12 mouse cellular contexts compared by ENCODE assay signal in the genomic region with DNA sequence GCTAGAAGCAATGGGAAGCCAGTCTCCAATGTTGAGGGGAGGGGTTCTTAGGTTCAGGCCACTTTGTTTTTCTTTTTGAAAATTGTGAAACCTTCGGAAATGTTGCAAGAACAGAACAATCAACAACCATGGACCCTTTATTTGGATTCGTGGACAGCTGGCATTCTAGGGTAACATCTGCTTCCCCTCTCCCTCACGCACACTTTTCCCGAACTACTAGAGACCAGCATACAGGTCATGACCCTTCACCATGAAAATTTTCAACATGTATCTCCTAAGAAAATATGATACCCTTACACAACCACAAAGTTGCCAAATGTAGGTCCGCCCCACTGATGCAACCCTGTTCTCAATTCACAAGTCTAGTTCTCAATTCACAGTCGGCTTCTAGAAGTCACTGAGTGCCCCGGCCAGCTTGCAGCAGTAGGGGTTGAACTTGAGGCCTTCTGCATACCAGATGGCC. TPM values are rescaled to one million over a fixed set of nuclear protein-coding genes. Genes with fewer than 3 reads are reported as not detected.
A peak's percentile ranks its signal among the peaks of the same experiment; 100 is the strongest.
DNase-seq lines count a peak whose midpoint lies in the region; ATAC-seq and TF ChIP-seq lines count a peak whose summit lies in the region.
"Had no signal": no experiment of that assay in that cellular context is flagged by ENCODE, and none has a peak within 500 bp of the region (broad histone marks: within the 10 kb centered on the region; RNA-seq: fewer than 3 reads in every experiment).

No protein-coding gene starts in this region.

- TF ChIP-seq RAD21 in CH12.LX (IDR thresholded peaks at IDR 0.05; ENCODE audit: low read depth, low read length): no peak

- no peak for TF ChIP-seq POLR2A in CH12.LX (IDR thresholded peaks at IDR 0.05; ENCODE audit: low read depth, low read length)

- dilution Hi-C loops in CH12.LX (cut with MboI; ENCODE audit: extremely low pct_ligation_motif_present, extremely low pct_unique_long_range_greater_than_20kb, low sequenced_read_pairs): no loop called here

- H3K27ac ChIP-seq in CH12.LX (ENCODE audit: insufficient read depth, low read depth): peak overlapping the region; percentile 3; the same call in 1 of the 2 replicates
- peak overlapping the region; percentile 89 for H3K27ac ChIP-seq in brown adipose tissue, adult 24 weeks (replicated peaks; ENCODE audit: low read depth, low read length)
- H3K27ac ChIP-seq in layer of hippocampus, adult 2 months: no peak overlapping the region
- H3K27ac ChIP-seq in heart, embryonic 12.5 days (ENCODE audit: poor library complexity, severe bottlenecking): no peak overlapping the region
- H3K27ac ChIP-seq: hindbrain, embryonic 14.5 days had no signal

- peaks cover 2% of the 10 kb centered on the region for H3K27me3 ChIP-seq in CH12.LX (replicated peaks)
- H3K27me3 ChIP-seq in heart, embryonic 12.5 days (replicated peaks): 0 out of 2 replicates have a peak, but pooled peaks cover 7% of the 10 kb centered on the region
- H3K27me3 ChIP-seq: Patski had no signal

- whole genome bisulfite sequencing in heart, embryonic 12.5 days: 79% methylated on average over 7 of the region's 7 CpGs

- ATAC-seq in heart, embryonic 12.5 days (ENCODE audit: insufficient number of reproducible peaks, low FRiP score): no peak

- peak; percentile 32 for DNase-seq in gastrocnemius, adult 18-20 months (ENCODE audit: low spot score)
- no peak for DNase-seq in gastrocnemius, postnatal 14 days
- DNase-seq in CH12.LX (ENCODE audit: extremely low read depth): no peak
- peak; percentile 70 to 73 for DNase-seq in lung, postnatal 4 days
- DNase-seq in layer of hippocampus, adult 2 months (ENCODE audit: low spot score in 2 of 2): no peak
- DNase-seq in urinary bladder, postnatal 36 days (ENCODE audit: low spot score in 2 of 2): no peak

- intact Hi-C loops in gastrocnemius, postnatal 14 days (cut with DNase I; ENCODE audit: low total_unique reads): loop anchor here (2.0 kb wide), 1 partner anchor 36 kb away; no protein-coding TSS in a partner anchor

- no peak for TF ChIP-seq CTCF in CH12.LX (conservative IDR thresholded peaks at IDR 0.05 in 1 of 2, IDR thresholded peaks at IDR 0.05 in 1 of 2; ENCODE audit: low read depth in 2 of 2, low read length in 2 of 2)
- TF ChIP-seq CTCF in layer of hippocampus, adult 2 months (conservative IDR thresholded peaks at IDR 0.05): no peak

- H3K79me2 ChIP-seq in CH12.LX (replicated peaks; ENCODE audit: control insufficient read depth, extremely low read depth, insufficient read depth, poor library complexity, severe bottlenecking): no peaks in the 10 kb centered on the region

- in situ Hi-C loops in CH12.LX (cut with MboI; ENCODE audit: low pct_ligation_motif_present, low pct_unique_long_range_greater_than_20kb, low sequenced_read_pairs): no loop called here

- no peaks in the 10 kb centered on the region for H3K9me3 ChIP-seq in CH12.LX (replicated peaks; ENCODE audit: low read length)
- H3K9me3 ChIP-seq in heart, embryonic 12.5 days (replicated peaks): no peaks in the 10 kb centered on the region

- 0 out of 2 replicates have a peak overlapping the region, but pooled peaks have one; percentile 10 for H3K4me2 ChIP-seq in CH12.LX (ENCODE audit: insufficient read depth, low read depth, poor library complexity, severe bottlenecking)
- H3K4me2 ChIP-seq in heart, embryonic 12.5 days: no peak overlapping the region
- H3K4me2 ChIP-seq: hindbrain, embryonic 14.5 days had no signal

- H3K4me3 ChIP-seq in CH12.LX (replicated peaks in 1 of 3; ENCODE audit: low read depth in 2 of 3, low read length in 2 of 3, poor library complexity in 1 of 3): no peak overlapping the region
- H3K4me3 ChIP-seq in brown adipose tissue, adult 24 weeks (ENCODE audit: insufficient read depth, low read depth, low read length): no peak overlapping the region
- no peak overlapping the region for H3K4me3 ChIP-seq in layer of hippocampus, adult 2 months
- no peak overlapping the region for H3K4me3 ChIP-seq in heart, embryonic 12.5 days
- H3K4me3 ChIP-seq: erythroblast, embryonic 14.5 days had no signal

- H3K36me3 ChIP-seq in CH12.LX (replicated peaks in 1 of 2; ENCODE audit: control insufficient read depth in 1 of 2, insufficient read depth in 1 of 2, low read length in 1 of 2): peaks cover 0 to 2% of the 10 kb centered on the region in 2 experiments
- H3K36me3 ChIP-seq in heart, embryonic 12.5 days: no peaks in the 10 kb centered on the region

- TF ChIP-seq EP300 in CH12.LX (IDR thresholded peaks at IDR 0.05; ENCODE audit: low read length): no peak

- no peak overlapping the region; the same call in 1 of the 2 replicates for H3K9ac ChIP-seq in CH12.LX (ENCODE audit: insufficient read depth, low read depth)
- H3K9ac ChIP-seq in heart, embryonic 12.5 days: no peak overlapping the region
- H3K9ac ChIP-seq: hindbrain, embryonic 14.5 days had no signal

- H3K4me1 ChIP-seq in CH12.LX (ENCODE audit: control insufficient read depth in 1 of 2, insufficient read depth in 2 of 2): peaks cover 9 to 33% of the 10 kb centered on the region in 2 experiments
- H3K4me1 ChIP-seq in brown adipose tissue, adult 24 weeks (ENCODE audit: control insufficient read depth, insufficient read depth, insufficient read length, low read length): no peaks in the 10 kb centered on the region; the same call in 1 of the 2 replicates
- no peaks in the 10 kb centered on the region for H3K4me1 ChIP-seq in heart, embryonic 12.5 days (replicated peaks)

TF ChIP-seq in CH12.LX, 34 proteins besides CTCF, POLR2A, EP300 and RAD21:
- TF ChIP-seq RCOR1 (conservative IDR thresholded peaks at IDR 0.05; ENCODE audit: low read depth, low read length): no peak
- no peak for TF ChIP-seq NRF1 (IDR thresholded peaks at IDR 0.05; ENCODE audit: low read depth, low read length)
- no peak for TF ChIP-seq MYC (IDR thresholded peaks at IDR 0.05; ENCODE audit: low read depth, low read length)
- no peak for TF ChIP-seq SMC3 (IDR thresholded peaks at IDR 0.05; ENCODE audit: low read depth, low read length)
- TF ChIP-seq ZKSCAN1 (IDR thresholded peaks at IDR 0.05; ENCODE audit: borderline replicate concordance, low read depth, low read length): no peak
- no peak for TF ChIP-seq E2F4 (IDR thresholded peaks at IDR 0.05; ENCODE audit: insufficient replicate concordance, low read depth, low read length)
- TF ChIP-seq MEF2A (IDR thresholded peaks at IDR 0.05; ENCODE audit: borderline replicate concordance, low read depth, low read length): no peak
- no peak for TF ChIP-seq ELF1 (IDR thresholded peaks at IDR 0.05; ENCODE audit: low read depth, low read length)

RNA-seq across cellular contexts. Expression of gene Ehd1, which starts 7.8 kb away (rescaled TPM):
- total RNA-seq in gastrocnemius, adult 18-20 months (2021): 10 to 100 TPM; 30.2 to 40.3 TPM
- total RNA-seq in gastrocnemius, postnatal 14 days (2021): 10 to 100 TPM; 40.5 to 50.8 TPM
- total RNA-seq in CH12.LX (2012; rRNA removed) (231 and 400 TPM in 2 replicates), CH12.LX (2014; rRNA removed) (97.4 and 131 TPM in 2 replicates)
- polyA plus RNA-seq in CH12.LX (2012; ENCODE audit: insufficient read length, low read depth): 245 and 301 TPM in 2 replicates
- polyA plus RNA-seq in brown adipose tissue, adult 24 weeks (2012; ENCODE audit: insufficient read depth, insufficient read length, missing spikeins): 39.6 and 42.8 TPM in 2 replicates
- total RNA-seq in layer of hippocampus, adult 2 months (2021): 10 to 100 TPM; 80.2 to 82.3 TPM
- 87.0 and 88.7 TPM in 2 replicates for polyA plus RNA-seq in heart, embryonic 12.5 days (2016; fragmentation: Nextera tagmentation; extraction: Ambion mirVana)

RNA-seq across cellular contexts. Expression of gene Atg2a, which starts 27.2 kb away (rescaled TPM):
- total RNA-seq in gastrocnemius, adult 18-20 months (2021): 10 to 100 TPM; 16.7 to 20.0 TPM
- total RNA-seq in gastrocnemius, postnatal 14 days (2021): 10 to 100 TPM; 12.7 to 14.6 TPM
- total RNA-seq in CH12.LX (2012; rRNA removed) (9.5 and 10.0 TPM in 2 replicates), CH12.LX (2014; rRNA removed) (2.3 and 2.8 TPM in 2 replicates)
- 9.4 and 13.9 TPM in 2 replicates for polyA plus RNA-seq in CH12.LX (2012; ENCODE audit: insufficient read length, low read depth)
- 9.6 and 9.9 TPM in 2 replicates for polyA plus RNA-seq in brown adipose tissue, adult 24 weeks (2012; ENCODE audit: insufficient read depth, insufficient read length, missing spikeins)
- total RNA-seq in layer of hippocampus, adult 2 months (2021): 10 to 100 TPM; 32.5 to 39.0 TPM
- polyA plus RNA-seq in heart, embryonic 12.5 days (2016; fragmentation: Nextera tagmentation; extraction: Ambion mirVana): 10.9 and 13.0 TPM in 2 replicates

RNA-seq across cellular contexts. Expression of gene Ppp2r5b, which starts 33.0 kb away (rescaled TPM):
- 10 to 100 TPM; 34.9 to 38.2 TPM for total RNA-seq in gastrocnemius, adult 18-20 months (2021)
- 10 to 100 TPM; 22.4 to 24.7 TPM for total RNA-seq in gastrocnemius, postnatal 14 days (2021)
- 7.8 and 9.8 TPM in 2 replicates for total RNA-seq in CH12.LX (2012; rRNA removed)
- total RNA-seq in CH12.LX (2014; rRNA removed): 2.8 and 3.0 TPM in 2 replicates
- 3.4 and 4.1 TPM in 2 replicates for polyA plus RNA-seq in CH12.LX (2012; ENCODE audit: insufficient read length, low read depth)
- 33.0 and 41.3 TPM in 2 replicates for polyA plus RNA-seq in brown adipose tissue, adult 24 weeks (2012; ENCODE audit: insufficient read depth, insufficient read length, missing spikeins)
- total RNA-seq in layer of hippocampus, adult 2 months (2021): 100 to 1,000 TPM; 127 to 137 TPM
- 29.8 and 31.0 TPM in 2 replicates for polyA plus RNA-seq in heart, embryonic 12.5 days (2016; fragmentation: Nextera tagmentation; extraction: Ambion mirVana)

RNA-seq across cellular contexts. Expression of gene Cdc42bpg, which starts 37.6 kb away (rescaled TPM):
- total RNA-seq in gastrocnemius, adult 18-20 months (2021): 1 to 10 TPM; 6.4 to 8.8 TPM
- 1 to 10 TPM; 3.4 to 3.9 TPM for total RNA-seq in gastrocnemius, postnatal 14 days (2021)
- total RNA-seq in CH12.LX (2012; rRNA removed) (4.1 and 4.2 TPM in 2 replicates), CH12.LX (2014; rRNA removed) (0.65 and 0.79 TPM in 2 replicates)
- 2.3 and 2.6 TPM in 2 replicates for polyA plus RNA-seq in CH12.LX (2012; ENCODE audit: insufficient read length, low read depth)
- 2.5 and 2.8 TPM in 2 replicates for polyA plus RNA-seq in brown adipose tissue, adult 24 weeks (2012; ENCODE audit: insufficient read depth, insufficient read length, missing spikeins)
- 1 to 10 TPM; 5.0 to 5.6 TPM for total RNA-seq in layer of hippocampus, adult 2 months (2021)
- polyA plus RNA-seq in heart, embryonic 12.5 days (2016; fragmentation: Nextera tagmentation; extraction: Ambion mirVana): 0.34 and 0.44 TPM in 2 replicates

RNA-seq across cellular contexts. Expression of gene Gpha2, which starts 42.5 kb away (rescaled TPM):
- not detected for total RNA-seq in gastrocnemius, adult 18-20 months (2021)
- not detected for total RNA-seq in gastrocnemius, postnatal 14 days (2021)
- total RNA-seq in CH12.LX (2012; rRNA removed) (not detected in 2 replicates), CH12.LX (2014; rRNA removed) (not detected in 2 replicates)
- polyA plus RNA-seq in CH12.LX (2012; ENCODE audit: insufficient read length, low read depth): not detected in 2 replicates
- not detected in 2 replicates for polyA plus RNA-seq in brown adipose tissue, adult 24 weeks (2012; ENCODE audit: insufficient read depth, insufficient read length, missing spikeins)
- total RNA-seq in layer of hippocampus, adult 2 months (2021): not detected
- 0.57 TPM in 1 of 2 replicates, not detected in the other for polyA plus RNA-seq in heart, embryonic 12.5 days (2016; fragmentation: Nextera tagmentation; extraction: Ambion mirVana)
- total RNA-seq: gastrocnemius, postnatal 4 days had no signal
- polyA plus RNA-seq: erythroblast, embryonic 14.5 days; hindbrain, embryonic 14.5 days had no signal

Comparison
In these comparisons a context has a peak if more than half of its experiments do, and no peak if none do; other contexts are left out.
1. DNase-seq: peak in gastrocnemius, adult 18-20 months (single experiment) and lung, postnatal 4 days (2 of 2); none in gastrocnemius, postnatal 14 days (single experiment), CH12.LX (single experiment), layer of hippocampus, adult 2 months (0 of 2) and urinary bladder, postnatal 36 days (0 of 2).
2. H3K27ac ChIP-seq: peak in CH12.LX (single experiment) and brown adipose tissue, adult 24 weeks (single experiment); none in layer of hippocampus, adult 2 months (single experiment) and heart, embryonic 12.5 days (single experiment).